Mouse (Mus musculus): ENCODE results near the gene Gab2. TPM values are rescaled to one million over a fixed set of nuclear protein-coding genes. Genes with fewer than 3 reads are reported as not detected.

Gene Gab2
- total RNA-seq, 2 experiments from 2014 or later: 13.1 to 13.7 TPM

- DNase-seq: no peak
These were observed 264.9 kb downstream of the Gab2 start for GRCm38 (mm10) chr7:97346111-97346821.

- no peak for DNase-seq
These were observed 265.4 kb downstream of the Gab2 start for GRCm38 (mm10) chr7:97346822-97347166.

- no peak for DNase-seq
These were observed 266.1 kb downstream of the Gab2 start for GRCm38 (mm10) chr7:97347464-97347863.

- DNase-seq: no peak
These were observed 266.9 kb downstream of the Gab2 start for GRCm38 (mm10) chr7:97348318-97348717.

GRCm38 (mm10) chr7:97348836-97349235 is 267.4 kb downstream of the Gab2 start:
- no peak for DNase-seq

- no peak for DNase-seq
These were observed 268.1 kb downstream of the Gab2 start for GRCm38 (mm10) chr7:97349438-97349837.

- no peak for DNase-seq
These were observed 269.5 kb downstream of the Gab2 start for GRCm38 (mm10) chr7:97350891-97351290.

- no peak for DNase-seq
These were observed 270.6 kb downstream of the Gab2 start for GRCm38 (mm10) chr7:97351792-97352513.

- no peak for DNase-seq
These were observed 272.0 kb downstream of the Gab2 start for GRCm38 (mm10) chr7:97353356-97353755.

- no peak for DNase-seq
These were observed 273.9 kb downstream of the Gab2 start for GRCm38 (mm10) chr7:97355068-97355841.

GRCm38 (mm10) chr7:97356253-97356652 is 274.9 kb downstream of the Gab2 start:
- DNase-seq: no peak

GRCm38 (mm10) chr7:97356875-97357276 is 275.5 kb downstream of the Gab2 start:
- peak; percentile 54 for DNase-seq

- no peak for DNase-seq
These were observed 276.5 kb downstream of the Gab2 start for GRCm38 (mm10) chr7:97357840-97358239.

- DNase-seq: no peak
These were observed 277.0 kb downstream of the Gab2 start for GRCm38 (mm10) chr7:97358347-97358746.

Other genes starting within 250 kb of the Gab2 start
- gene Nars2, start 130.1 kb upstream of the Gab2 start, total RNA-seq (2021): 10 to 100 TPM; 10.7 to 11.9 TPM

All from gastrocnemius, postnatal 10 days (tissue).